Mouse (Mus musculus): ENCODE data around the gene H2-Ob. TPM values are rescaled to one million over a fixed set of nuclear protein-coding genes. Genes with fewer than 3 reads are reported as not detected.
A peak's percentile ranks its signal among the peaks of the same experiment; 100 is the strongest.

The H2-Ob gene
- polyA plus RNA-seq (2016; fragmentation: Nextera tagmentation; extraction: Ambion mirVana) = 0.15 TPM in 1 of 2 replicates, not detected in the other

- H3K4me1 ChIP-seq (replicated peaks) = no peaks in the 10 kb centered on the region
- no peak within 1 kb of the TSS for H3K27ac ChIP-seq (ENCODE audit: poor library complexity, severe bottlenecking)
- ATAC-seq (ENCODE audit: insufficient number of reproducible peaks, low FRiP score) = no peak
- no peak within 1 kb of the TSS for H3K4me2 ChIP-seq
- no peak within 1 kb of the TSS for H3K4me3 ChIP-seq
- 54% methylated on average over 3 of the region's 3 CpGs for WGBS
- H3K9me3 ChIP-seq (replicated peaks) = peaks cover 8% of the 10 kb centered on the region; the same call in 1 of the 2 replicates
- H3K9ac ChIP-seq = no peak within 1 kb of the TSS
- no peaks in the 10 kb centered on the region for H3K36me3 ChIP-seq
- H3K27me3 ChIP-seq (replicated peaks) = no peaks in the 10 kb centered on the region
Observed at GRCm38 (mm10) chr17:34238706-34239105, at the start of gene H2-Ob. Gene H2-Ob (plus strand): TSS chr17:34238903.

GRCm38 (mm10) chr17:34188986-34189385 is 49.7 kb upstream of the H2-Ob start:
- no peaks in the 10 kb centered on the region for H3K36me3 ChIP-seq
- no peak overlapping the region for H3K4me2 ChIP-seq
- no peak overlapping the region for H3K9ac ChIP-seq
- H3K9me3 ChIP-seq (replicated peaks) = no peaks in the 10 kb centered on the region
- no peak overlapping the region for H3K4me3 ChIP-seq
- H3K4me1 ChIP-seq (replicated peaks) = peaks cover 14% of the 10 kb centered on the region
- WGBS = 63% methylated on average over 6 of the region's 6 CpGs
- H3K27ac ChIP-seq (ENCODE audit: poor library complexity, severe bottlenecking) = no peak overlapping the region
- no peak for ATAC-seq (ENCODE audit: insufficient number of reproducible peaks, low FRiP score)
- H3K27me3 ChIP-seq (replicated peaks) = peaks cover 91% of the 10 kb centered on the region

- peaks cover 8% of the 10 kb centered on the region for H3K4me1 ChIP-seq (replicated peaks)
- no peaks in the 10 kb centered on the region for H3K9me3 ChIP-seq (replicated peaks)
- 21% methylated on average over 16 of the region's 16 CpGs for WGBS
- H3K27ac ChIP-seq (ENCODE audit: poor library complexity, severe bottlenecking) = no peak overlapping the region
- peaks cover 96% of the 10 kb centered on the region for H3K27me3 ChIP-seq (replicated peaks)
- no peaks in the 10 kb centered on the region for H3K36me3 ChIP-seq
- no peak overlapping the region for H3K9ac ChIP-seq
- no peak overlapping the region for H3K4me3 ChIP-seq
- ATAC-seq (ENCODE audit: insufficient number of reproducible peaks, low FRiP score) = no peak
- no peak overlapping the region for H3K4me2 ChIP-seq
Observed at GRCm38 (mm10) chr17:34192852-34193251, 45.9 kb upstream of the H2-Ob start.

GRCm38 (mm10) chr17:34193468-34193867 is 45.2 kb upstream of the H2-Ob start:
- 50% methylated on average over 8 of the region's 8 CpGs for WGBS
- no peak overlapping the region for H3K4me3 ChIP-seq
- ATAC-seq (ENCODE audit: insufficient number of reproducible peaks, low FRiP score) = no peak
- H3K4me1 ChIP-seq (replicated peaks) = peaks cover 9% of the 10 kb centered on the region
- no peak overlapping the region for H3K4me2 ChIP-seq
- no peaks in the 10 kb centered on the region for H3K9me3 ChIP-seq (replicated peaks)
- H3K27ac ChIP-seq (ENCODE audit: poor library complexity, severe bottlenecking) = no peak overlapping the region
- peaks cover 97% of the 10 kb centered on the region for H3K27me3 ChIP-seq (replicated peaks)
- H3K9ac ChIP-seq = no peak overlapping the region
- H3K36me3 ChIP-seq = no peaks in the 10 kb centered on the region

GRCm38 (mm10) chr17:34194723-34195122 is 44.0 kb upstream of the H2-Ob start:
- Histone ChIP-seq H3K27me3 (replicated peaks) (peaks cover 98% of the 10 kb centered on the region), H3K9ac (no peak overlapping the region), H3K9me3 (replicated peaks) (no peaks in the 10 kb centered on the region), H3K36me3 (no peaks in the 10 kb centered on the region), H3K4me1 (replicated peaks) (peaks cover 11% of the 10 kb centered on the region), H3K27ac (ENCODE audit: poor library complexity, severe bottlenecking) (no peak overlapping the region), H3K4me3 (no peak overlapping the region), H3K4me2 (no peak overlapping the region)
- 61% methylated on average over 4 of the region's 4 CpGs for WGBS
- ATAC-seq (ENCODE audit: insufficient number of reproducible peaks, low FRiP score) = no peak

- 28% methylated on average over 12 of the region's 12 CpGs for WGBS
- no peaks in the 10 kb centered on the region for H3K9me3 ChIP-seq (replicated peaks)
- peaks cover 11% of the 10 kb centered on the region for H3K4me1 ChIP-seq (replicated peaks)
- no peak overlapping the region for H3K27ac ChIP-seq (ENCODE audit: poor library complexity, severe bottlenecking)
- no peak overlapping the region for H3K4me2 ChIP-seq
- H3K36me3 ChIP-seq = no peaks in the 10 kb centered on the region
- peaks cover 95% of the 10 kb centered on the region for H3K27me3 ChIP-seq (replicated peaks)
- no peak overlapping the region for H3K4me3 ChIP-seq
- H3K9ac ChIP-seq = no peak overlapping the region
- ATAC-seq (ENCODE audit: insufficient number of reproducible peaks, low FRiP score) = no peak
Observed at GRCm38 (mm10) chr17:34196491-34196890, 42.2 kb upstream of the H2-Ob start.

- Histone ChIP-seq H3K9me3 (replicated peaks) (no peaks in the 10 kb centered on the region), H3K9ac (peak within 1 kb of the TSS; percentile 16; the same call in 1 of the 2 replicates), H3K27me3 (replicated peaks) (peaks cover 93% of the 10 kb centered on the region), H3K4me2 (peak within 1 kb of the TSS; percentile 84), H3K27ac (ENCODE audit: poor library complexity, severe bottlenecking) (no peak within 1 kb of the TSS), H3K4me1 (replicated peaks) (peaks cover 11% of the 10 kb centered on the region), H3K36me3 (no peaks in the 10 kb centered on the region), H3K4me3 (peak within 1 kb of the TSS; percentile 56)
- ATAC-seq (ENCODE audit: insufficient number of reproducible peaks, low FRiP score) = peak; percentile 51
- WGBS = 4% methylated on average over 41 of the region's 41 CpGs
Observed at GRCm38 (mm10) chr17:34196941-34197894, 41.5 kb upstream of the H2-Ob start, which contains the start of gene Psmb8. Gene Psmb8 (plus strand): TSS chr17:34197721.

GRCm38 (mm10) chr17:34197904-34198520 is 40.7 kb upstream of the H2-Ob start:
- Histone ChIP-seq H3K4me2 (peak overlapping the region; percentile 84), H3K27me3 (replicated peaks) (peaks cover 89% of the 10 kb centered on the region), H3K9ac (peak overlapping the region; percentile 16; the same call in 1 of the 2 replicates), H3K4me3 (peak overlapping the region; percentile 56), H3K4me1 (replicated peaks) (peaks cover 11% of the 10 kb centered on the region), H3K9me3 (replicated peaks) (no peaks in the 10 kb centered on the region), H3K27ac (ENCODE audit: poor library complexity, severe bottlenecking) (no peak overlapping the region), H3K36me3 (no peaks in the 10 kb centered on the region)
- WGBS = 3% methylated on average over 32 of the region's 32 CpGs
- ATAC-seq (ENCODE audit: insufficient number of reproducible peaks, low FRiP score) = no peak

GRCm38 (mm10) chr17:34198521-34198912 is 40.2 kb upstream of the H2-Ob start:
- peaks cover 90% of the 10 kb centered on the region for H3K27me3 ChIP-seq (replicated peaks)
- H3K4me1 ChIP-seq (replicated peaks) = peaks cover 11% of the 10 kb centered on the region
- peak overlapping the region; percentile 84 for H3K4me2 ChIP-seq
- no peak for ATAC-seq (ENCODE audit: insufficient number of reproducible peaks, low FRiP score)
- no peaks in the 10 kb centered on the region for H3K9me3 ChIP-seq (replicated peaks)
- H3K9ac ChIP-seq = peak overlapping the region; percentile 16; the same call in 1 of the 2 replicates
- peak overlapping the region; percentile 56 for H3K4me3 ChIP-seq
- no peaks in the 10 kb centered on the region for H3K36me3 ChIP-seq
- 9% methylated on average over 11 of the region's 11 CpGs for WGBS
- H3K27ac ChIP-seq (ENCODE audit: poor library complexity, severe bottlenecking) = no peak overlapping the region

GRCm38 (mm10) chr17:34199050-34199619 is 39.6 kb upstream of the H2-Ob start:
- no peak overlapping the region for H3K9ac ChIP-seq
- H3K9me3 ChIP-seq (replicated peaks) = no peaks in the 10 kb centered on the region
- no peak overlapping the region for H3K4me3 ChIP-seq
- no peak for ATAC-seq (ENCODE audit: insufficient number of reproducible peaks, low FRiP score)
- no peak overlapping the region for H3K27ac ChIP-seq (ENCODE audit: poor library complexity, severe bottlenecking)
- H3K36me3 ChIP-seq = no peaks in the 10 kb centered on the region
- WGBS = 60% methylated on average over 12 of the region's 12 CpGs
- no peak overlapping the region for H3K4me2 ChIP-seq
- H3K27me3 ChIP-seq (replicated peaks) = peaks cover 89% of the 10 kb centered on the region
- peaks cover 11% of the 10 kb centered on the region for H3K4me1 ChIP-seq (replicated peaks)

GRCm38 (mm10) chr17:34200047-34200446 is 38.7 kb upstream of the H2-Ob start:
- Histone ChIP-seq H3K4me1 (replicated peaks) (peaks cover 15% of the 10 kb centered on the region), H3K36me3 (no peaks in the 10 kb centered on the region), H3K27me3 (replicated peaks) (peaks cover 84% of the 10 kb centered on the region), H3K4me2 (no peak overlapping the region), H3K9ac (no peak overlapping the region), H3K4me3 (no peak overlapping the region), H3K27ac (ENCODE audit: poor library complexity, severe bottlenecking) (no peak overlapping the region), H3K9me3 (replicated peaks) (no peaks in the 10 kb centered on the region)
- ATAC-seq (ENCODE audit: insufficient number of reproducible peaks, low FRiP score) = no peak
- WGBS = 75% methylated on average over 10 of the region's 10 CpGs

Data from heart, embryonic 12.5 days (tissue).